Mouse (Mus musculus): Measurements from ENCODE around the gene Terf2. TPM values are rescaled to one million over a fixed set of nuclear protein-coding genes. Genes with fewer than 3 reads are reported as not detected.
A peak's percentile ranks its signal among the peaks of the same experiment; 100 is the strongest.
"Not testable (repeated sequence)": the region's sequence is repeated elsewhere in the genome, so short reads cannot be mapped to it uniquely, and the experiment has no call there.

Terf2 gene
- total RNA-seq, 2 experiments from 2014 or later, result 20.2 to 25.1 TPM

DNA sequence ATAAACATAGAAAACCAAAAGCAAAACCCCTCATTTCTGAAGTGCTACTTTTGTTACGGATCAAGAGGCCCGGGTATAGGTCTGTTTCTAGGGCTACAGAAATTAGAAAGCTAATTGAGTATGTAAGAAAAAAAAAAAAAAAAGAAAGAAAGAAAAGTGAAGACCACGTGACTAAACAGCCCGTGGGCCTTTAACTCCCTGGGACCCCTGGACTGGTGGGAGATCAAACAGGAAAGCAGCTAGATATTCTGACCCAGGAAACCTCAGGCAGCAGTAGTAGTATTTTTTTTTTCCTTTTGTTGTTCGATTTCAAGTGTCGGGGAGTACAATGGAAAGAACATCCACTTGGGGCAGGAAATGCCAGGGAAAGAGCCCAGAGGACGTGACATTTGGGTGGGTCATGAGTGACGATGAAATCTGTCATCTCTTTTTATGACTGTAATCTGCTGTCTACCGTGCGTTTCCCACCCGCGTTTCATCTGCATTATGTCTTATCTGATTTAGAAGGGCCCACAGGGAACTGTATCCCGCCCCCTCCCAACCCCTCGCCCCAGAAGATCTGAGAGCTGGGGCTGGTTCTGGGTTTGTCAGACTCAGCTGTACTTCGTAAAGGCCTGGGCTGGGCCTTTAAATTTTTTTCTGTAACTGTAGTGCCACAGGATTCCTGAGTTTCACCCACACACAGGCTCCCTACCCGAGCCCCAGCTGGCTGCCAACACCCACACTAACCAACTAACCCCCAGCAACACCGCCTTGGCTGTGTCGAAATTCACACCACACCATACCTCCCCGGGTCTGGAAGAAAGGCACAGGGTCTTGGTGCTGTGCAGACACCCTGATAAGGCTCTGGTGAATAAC, 18.0 kb upstream of the Terf2 start:
- DNase-seq, result peak; percentile 14

- no peak for DNase-seq
Observed at GRCm38 (mm10) chr8:107113209-107113608, 16.9 kb upstream of the Terf2 start.

DNA sequence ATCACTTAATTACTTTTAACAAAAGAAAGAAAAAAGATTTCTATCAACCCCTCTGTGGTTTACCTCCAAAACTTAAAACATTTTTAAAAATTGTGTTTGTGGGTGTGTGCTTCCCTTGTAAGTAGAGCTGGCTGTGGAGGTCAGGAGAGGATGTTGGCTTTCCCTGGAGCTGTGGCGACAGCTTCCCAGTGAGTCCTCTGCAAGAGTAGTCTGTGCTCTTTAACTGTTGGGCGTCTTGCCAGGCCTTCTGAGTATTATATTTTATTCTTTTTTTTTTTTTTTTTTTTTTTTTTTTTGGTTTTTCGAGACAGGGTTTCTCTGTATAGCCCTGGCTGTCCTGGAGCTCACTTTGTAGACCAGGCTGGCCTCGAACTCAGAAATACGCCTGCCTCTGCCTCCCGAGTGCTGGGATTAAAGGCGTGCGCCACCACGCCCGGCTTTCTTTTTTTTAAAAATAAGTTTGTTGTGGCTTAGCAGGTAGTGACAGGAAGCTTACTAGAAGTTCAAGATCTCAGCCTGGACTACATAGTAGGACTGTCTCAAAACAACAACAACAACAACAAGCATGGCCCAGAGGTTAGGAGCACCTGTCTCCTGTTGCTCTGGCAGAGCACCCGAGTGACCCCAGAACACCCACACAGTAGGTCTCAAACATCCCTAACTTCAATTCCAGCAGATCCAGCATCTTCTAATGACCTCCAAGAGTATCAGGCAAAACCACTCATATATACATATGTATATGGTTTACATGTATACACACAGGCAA, 15.2 kb upstream of the Terf2 start:
- peak; percentile 36 for DNase-seq

DNA sequence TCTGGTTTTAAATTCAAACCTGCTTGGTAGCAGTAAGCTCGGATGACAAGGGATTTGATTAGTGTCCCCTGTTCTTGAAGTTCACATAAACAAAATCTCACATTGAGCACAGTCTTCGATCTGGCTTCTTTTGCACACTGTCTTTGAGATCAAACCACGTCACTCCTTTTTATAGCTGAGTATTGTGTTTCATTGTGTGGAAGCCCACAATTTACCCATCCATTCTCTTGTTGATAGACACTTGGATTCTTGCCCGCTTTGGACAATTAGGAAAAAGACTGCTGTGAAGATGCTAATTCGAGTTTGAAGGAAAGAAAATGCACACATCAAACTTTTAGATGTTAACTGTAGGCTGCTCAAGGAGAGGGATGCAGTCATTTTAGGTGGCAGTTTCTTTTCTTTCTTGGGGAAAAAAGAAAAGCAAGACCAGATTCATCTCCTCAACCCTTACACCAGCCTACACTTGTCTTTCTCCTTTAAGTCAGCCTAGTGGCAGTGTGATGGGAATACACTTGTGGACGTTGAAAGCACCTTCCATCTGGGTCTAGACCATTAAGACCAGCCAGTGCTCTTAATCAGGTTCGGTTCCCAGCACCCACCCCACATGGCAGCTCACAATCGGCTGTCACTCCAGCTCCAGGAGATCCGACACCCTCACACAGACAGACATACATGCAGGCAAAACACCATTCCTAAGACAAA, 14.4 kb upstream of the Terf2 start:
- DNase-seq, result no peak

DNA sequence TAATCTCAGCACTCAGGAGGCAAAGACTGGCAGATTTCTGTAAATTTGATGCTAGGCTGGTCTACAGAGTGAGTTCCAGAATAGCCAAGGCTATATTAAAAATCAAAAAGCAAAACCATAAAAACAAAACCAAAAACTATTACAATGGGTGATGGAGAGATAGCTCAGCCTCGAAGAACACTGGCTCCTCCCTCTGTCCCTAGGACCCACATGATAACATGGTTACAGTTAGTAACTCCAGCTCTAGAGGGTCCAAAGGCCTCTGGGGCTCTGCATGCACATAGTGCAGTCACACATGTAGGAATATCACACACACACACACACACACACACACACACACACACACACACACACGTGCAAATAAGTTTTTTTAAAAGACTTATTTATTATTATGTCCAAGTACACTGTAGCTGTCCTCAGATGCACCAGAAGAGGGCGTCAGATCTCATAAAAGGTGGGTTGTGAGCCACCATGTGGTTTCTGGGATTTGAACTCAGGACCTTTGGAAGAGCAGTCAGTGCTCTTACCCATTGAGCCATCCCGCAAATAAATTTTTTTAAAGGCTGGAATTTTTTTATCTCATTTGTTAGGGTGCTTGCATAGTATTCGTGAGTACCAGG, 13.6 kb upstream of the Terf2 start:
- DNase-seq, result no peak

DNA sequence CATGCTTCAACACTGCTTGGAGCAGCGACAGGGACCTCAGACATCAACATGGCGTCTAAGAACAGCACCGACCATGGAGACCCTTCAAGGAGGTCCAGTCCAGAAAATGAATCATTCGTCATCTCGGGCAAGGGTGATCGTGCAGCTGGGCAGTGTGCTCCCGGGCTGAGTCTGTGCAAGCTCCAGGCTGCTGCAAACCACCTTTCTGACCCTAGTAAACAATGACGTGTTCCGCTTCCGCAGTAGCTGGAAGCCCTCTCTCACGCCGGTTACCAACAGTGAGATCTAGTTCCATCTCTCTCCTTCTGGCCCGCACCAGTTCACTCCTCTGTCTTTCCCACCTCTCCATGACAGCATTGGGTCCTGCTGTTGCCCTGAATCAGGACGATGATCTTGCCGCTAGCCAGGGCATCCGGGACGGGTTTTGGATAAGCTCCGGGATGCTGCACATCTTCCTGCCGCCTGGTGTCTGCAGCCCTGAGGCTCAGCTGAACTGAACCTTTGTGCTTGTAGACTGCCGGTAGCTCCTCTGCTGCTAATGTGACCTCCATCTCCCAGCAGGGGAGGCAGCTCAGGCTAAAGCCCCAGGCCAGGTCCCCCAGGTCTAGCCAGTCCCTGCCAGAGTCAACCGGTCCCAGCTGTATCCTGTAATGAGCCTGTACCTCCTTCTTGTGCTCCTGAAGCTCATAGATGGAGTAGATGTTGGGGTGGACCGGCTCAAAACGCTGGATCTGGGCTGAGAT, 12.8 kb upstream of the Terf2 start:
- DNase-seq, result no peak

- DNase-seq, result not testable (repeated sequence)
Observed at GRCm38 (mm10) chr8:107108089-107108488, 11.7 kb upstream of the Terf2 start.

DNA sequence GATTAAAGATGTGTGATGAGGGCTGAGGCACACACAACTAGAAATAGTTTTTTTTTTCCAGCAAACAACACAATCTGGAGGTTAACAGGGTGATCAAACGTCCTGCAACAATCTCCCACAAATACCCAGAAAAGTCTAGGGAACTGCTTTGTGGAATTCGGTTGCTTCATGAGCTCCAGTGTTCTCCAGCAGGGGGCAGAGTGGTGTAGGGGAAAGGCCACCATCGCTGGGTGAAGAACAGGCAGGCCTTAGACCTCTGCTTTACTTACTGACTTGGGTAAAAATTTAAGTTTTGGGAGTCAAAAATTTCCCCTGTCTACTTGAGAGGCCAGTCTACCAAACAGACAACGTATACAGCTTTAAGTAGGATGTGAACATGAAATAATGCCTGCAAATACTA, 8.2 kb upstream of the Terf2 start:
- peak; percentile 90 for DNase-seq

GRCm38 (mm10) chr8:107100635-107101034, 4.3 kb upstream of the Terf2 start:
- no peak for DNase-seq

GRCm38 (mm10) chr8:107095717-107096365, 506 bp downstream of the Terf2 start:
- DNase-seq, result no peak

DNA sequence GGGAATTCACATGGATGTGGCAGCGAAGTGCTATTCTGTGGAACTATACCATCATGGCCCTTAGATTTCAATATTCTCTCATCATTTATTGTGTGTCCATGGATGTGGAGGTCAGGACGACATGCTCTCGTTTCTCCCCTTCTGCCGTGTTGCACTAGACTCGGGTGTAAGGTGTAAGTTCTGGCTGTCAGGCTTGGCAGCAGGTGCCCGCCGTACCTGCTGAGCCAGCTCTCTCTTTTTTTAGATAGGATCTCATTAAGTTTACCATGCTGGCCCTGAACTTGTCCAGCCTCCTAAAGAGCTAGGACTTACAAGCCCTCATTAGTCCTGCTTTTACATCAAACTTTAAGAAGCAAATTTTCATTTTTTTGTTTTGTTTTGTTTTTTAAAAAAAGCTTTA, 5.8 kb downstream of the Terf2 start:
- DNase-seq, result no peak

- no peak for DNase-seq
Observed at GRCm38 (mm10) chr8:107088526-107089063, 7.8 kb downstream of the Terf2 start.

DNA sequence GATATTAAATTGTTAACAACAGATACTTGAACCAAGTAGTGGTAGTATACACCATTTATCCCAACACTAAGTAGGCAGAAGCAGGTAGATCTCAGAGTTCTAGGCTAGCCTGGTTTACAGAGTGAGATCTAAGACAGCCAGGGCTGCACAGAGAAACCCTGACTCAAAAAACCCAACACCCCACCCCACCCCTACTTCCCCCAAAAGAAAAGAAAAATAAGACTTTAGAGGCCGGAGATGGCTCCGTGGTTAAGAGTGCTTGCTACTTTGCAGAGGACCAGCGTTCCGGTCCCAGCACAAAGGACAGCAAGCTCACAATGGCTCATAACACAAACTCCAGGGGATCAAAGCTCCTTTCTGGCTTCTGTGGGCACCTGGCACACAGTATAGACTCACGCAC, 10.3 kb downstream of the Terf2 start:
- DNase-seq, result no peak

GRCm38 (mm10) chr8:107085358-107085757, 11.0 kb downstream of the Terf2 start:
- DNase-seq, result no peak

DNA sequence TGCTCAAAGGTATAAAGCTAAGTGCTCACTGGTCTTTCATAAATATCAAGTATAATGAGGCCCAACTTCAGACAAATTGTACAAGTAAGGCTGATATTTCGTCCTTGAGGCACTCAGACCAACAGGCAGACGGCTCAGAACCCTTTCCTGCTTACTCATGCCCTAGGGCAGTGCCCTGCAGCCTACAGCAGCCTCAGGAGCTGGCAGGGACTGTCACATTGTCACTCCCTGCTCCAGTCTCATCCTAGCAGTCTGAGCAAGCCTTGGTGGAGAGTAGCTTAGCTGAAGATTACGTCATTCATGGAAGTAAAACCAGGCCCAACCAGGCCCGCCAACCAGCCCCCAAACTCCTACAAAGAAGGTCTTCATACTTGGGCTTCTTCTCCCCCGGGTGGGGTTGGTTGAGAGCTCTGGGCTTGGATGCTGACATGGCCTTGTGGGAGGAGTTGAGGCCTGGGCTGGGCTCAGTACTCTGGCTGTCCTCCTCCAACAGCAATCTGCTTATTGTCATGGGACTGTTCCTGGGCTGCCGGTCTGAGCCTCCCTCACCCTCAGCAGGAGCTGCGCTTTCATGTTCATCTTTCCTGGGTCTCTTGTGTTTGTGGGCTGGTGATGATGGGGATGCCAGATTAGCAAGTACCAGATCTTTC, 20.0 kb downstream of the Terf2 start:
- peak; percentile 32 for DNase-seq

DNA sequence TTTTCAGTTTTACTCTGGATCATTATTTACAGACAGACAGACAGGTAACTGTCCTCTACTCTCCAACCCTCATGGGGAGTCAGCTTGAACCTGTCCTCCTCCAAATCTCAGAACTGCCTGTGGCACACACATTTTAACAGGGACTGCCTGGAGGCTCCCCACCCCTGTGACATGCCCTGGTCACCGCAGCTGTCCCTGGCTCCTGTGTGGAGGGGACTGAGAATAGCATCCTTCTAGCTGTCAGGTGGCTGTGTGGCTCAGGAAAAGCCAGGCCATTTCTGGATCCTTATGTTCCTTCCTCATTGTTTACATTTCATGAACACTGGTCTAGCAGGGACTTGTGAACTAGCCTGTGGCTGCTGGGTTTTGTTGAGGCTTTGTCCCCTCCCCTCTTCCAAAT, 22.2 kb downstream of the Terf2 start:
- DNase-seq, result no peak

DNA sequence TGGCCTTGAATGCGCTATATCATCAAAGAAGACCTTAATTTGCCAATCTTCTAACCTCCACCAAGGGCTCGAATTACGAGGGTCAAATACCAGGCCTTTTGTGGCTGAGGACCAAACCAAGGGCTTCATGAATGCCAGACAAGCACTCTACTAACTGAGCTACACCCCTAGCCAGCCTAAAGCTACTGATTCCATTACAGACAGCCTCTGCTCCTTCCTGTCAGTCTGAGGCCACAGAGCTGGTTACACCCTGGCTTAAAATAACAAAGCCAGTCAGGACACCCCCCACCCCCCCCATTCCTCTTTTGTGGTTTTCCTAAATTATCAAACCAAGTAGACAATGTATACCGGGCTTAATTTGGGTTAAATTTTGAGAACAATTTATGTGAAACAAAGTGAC, 22.6 kb downstream of the Terf2 start:
- no peak for DNase-seq

DNA sequence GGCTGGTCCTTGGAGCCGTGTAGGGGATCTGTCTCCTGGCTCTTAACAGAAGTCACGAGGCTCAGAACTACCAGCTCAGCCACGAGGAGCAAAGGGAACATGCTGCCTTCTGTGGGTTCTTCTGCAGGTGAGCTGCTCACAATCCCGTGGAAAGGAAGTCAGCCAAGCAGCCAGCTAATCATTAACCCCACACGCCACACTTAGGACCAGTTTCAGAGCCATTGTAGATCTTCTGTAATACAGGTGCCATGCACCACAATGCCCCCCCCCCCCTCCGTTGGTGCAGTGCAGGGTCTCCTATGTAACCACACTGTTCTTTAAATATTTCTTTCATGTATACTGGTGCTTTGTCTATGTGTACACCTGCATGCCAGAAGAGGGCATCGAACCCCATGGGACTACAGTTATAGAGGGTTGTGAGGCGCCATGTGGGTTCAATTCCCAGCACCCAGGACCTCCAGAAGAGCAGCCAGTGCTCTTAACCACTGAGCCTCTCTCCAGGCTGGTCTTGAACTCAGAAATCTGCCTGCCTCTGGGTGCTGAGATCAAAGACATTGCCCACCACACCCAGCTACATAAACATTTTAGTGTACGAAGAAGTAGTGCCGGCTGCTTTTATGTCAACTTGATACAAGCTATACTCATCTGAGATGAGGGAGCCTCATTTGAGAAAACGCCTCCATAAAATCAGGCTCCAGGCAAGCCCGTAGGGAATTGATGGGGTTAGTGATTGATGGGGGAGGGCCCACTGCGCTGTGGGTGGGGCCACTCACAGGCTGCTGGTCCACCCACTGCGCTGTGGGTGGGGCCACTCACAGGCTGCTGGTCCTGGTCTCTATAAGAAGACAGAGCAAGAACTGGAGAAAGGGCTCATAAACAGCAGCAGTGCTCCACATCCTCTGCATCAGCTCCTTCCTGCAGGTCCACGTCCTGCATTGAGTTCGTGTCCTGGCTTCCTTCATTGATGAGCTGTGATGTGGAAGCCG, 30.5 kb downstream of the Terf2 start, which contains the start of gene Tmed6:
Gene Tmed6, minus strand, starts transcription at position 134 of the 986 bp plus-strand sequence.
- peak; percentile 28 for DNase-seq

- no peak for DNase-seq
Observed at GRCm38 (mm10) chr8:107062613-107063012, 33.7 kb downstream of the Terf2 start.

Measured in heart, postnatal 4 days (tissue).